Mouse (Mus musculus): Measurements from ENCODE around the gene Trappc11.

GRCm38 (mm10) chr8:47581454-47581853, 48.2 kb upstream of the Trappc11 start:
- TF ChIP-seq CTCF (IDR thresholded peaks at IDR 0.05; ENCODE audit: low read depth) (no peak), EP300 (IDR thresholded peaks at IDR 0.05; ENCODE audit: low read depth) (no peak)

All from heart, postnatal 0 days (tissue).